Mouse (Mus musculus) intestine, embryonic 15.5 days (tissue): ENCODE data around the gene Fig4. TPM values are rescaled to one million over a fixed set of nuclear protein-coding genes. Genes with fewer than 3 reads are reported as not detected.

Experiments
- ATAC-seq: fragments of 200-750 bp; cut with Nextera tagmentation; 2 replicates; pipeline ENCODE4 v1.8.0; 2017; ENCODE audit warnings: moderate TSS enrichment, moderate library complexity
- H3K27ac ChIP-seq: fragments of 300-500 bp; sonication (generic); 2 replicates; pipeline ENCODE4 v1.5.1; 2015; ENCODE audit warnings: mild to moderate bottlenecking, inconsistent platforms
- H3K27me3 ChIP-seq: fragments of 300-500 bp; sonication (generic); replicated peaks from 2 replicates; pipeline ENCODE4 v1.6.1; 2015; ENCODE audit warnings: inconsistent platforms
- H3K36me3 ChIP-seq: fragments of 300-500 bp; sonication (generic); 2 replicates; pipeline ENCODE4 v1.6.1; 2015; ENCODE audit warnings: inconsistent platforms
- H3K4me1 ChIP-seq: fragments of 300-500 bp; sonication (generic); replicated peaks from 2 replicates; pipeline ENCODE4 v1.6.1; 2015; ENCODE audit warnings: inconsistent platforms
- H3K4me2 ChIP-seq: fragments of 300-500 bp; sonication (generic); replicated peaks from 2 replicates; pipeline ENCODE4 v1.6.1; 2015; ENCODE audit warnings: mild to moderate bottlenecking, inconsistent platforms
- H3K4me3 ChIP-seq: fragments of 300-500 bp; sonication (generic); replicated peaks from 2 replicates; pipeline ENCODE4 v1.5.1; 2015; ENCODE audit warnings: inconsistent platforms
- H3K9ac ChIP-seq: fragments of 300-500 bp; sonication (generic); 2 replicates; pipeline ENCODE4 v1.6.1; 2015; ENCODE audit warnings: inconsistent platforms
- H3K9me3 ChIP-seq: fragments of 300-500 bp; sonication (generic); 2 replicates; pipeline ENCODE4 v1.6.1; 2016; ENCODE audit warnings: inconsistent platforms
- WGBS: fragments of 180-500 bp; shearing (Covaris S2); methylation state at CpG from one replicate; pipeline ENCODE4 v1.1.7; 2015; 5-methylcytosine and 5-hydroxymethylcytosine counted together
- polyA plus RNA-seq: library from polyadenylated mRNA; unstranded; fragments of >200 nt; fragmentation: Nextera tagmentation; extraction: Ambion mirVana; gene quantifications from 2 replicates; pipeline ENCODE4 v1.2.1, GENCODE M21; 2015

Fig4 gene
- polyA plus RNA-seq, 1 experiment from 2014 or later: 20.2 TPM

- Histone ChIP-seq H3K4me1 (peaks cover 9% of the 10 kb centered on the region), H3K27me3 (no peaks in the 10 kb centered on the region), H3K36me3 (no peaks in the 10 kb centered on the region), H3K9me3 (no peaks in the 10 kb centered on the region), H3K27ac (no peak overlapping the region), H3K9ac (no peak overlapping the region), H3K4me2 (peak overlapping the region; percentile 31; the same call in 1 of the 2 replicates), H3K4me3 (no peak overlapping the region)
- peak; percentile 86 for ATAC-seq
- WGBS: 36% methylated on average over 16 of the region's 16 CpGs
These were observed 14.2 kb downstream of the Fig4 start for GRCm38 (mm10) chr10:41288771-41289415.

- Histone ChIP-seq H3K4me1 (peaks cover 5% of the 10 kb centered on the region), H3K9me3 (no peaks in the 10 kb centered on the region), H3K9ac (no peak overlapping the region), H3K4me2 (no peak overlapping the region), H3K27me3 (no peaks in the 10 kb centered on the region), H3K36me3 (no peaks in the 10 kb centered on the region), H3K27ac (no peak overlapping the region), H3K4me3 (no peak overlapping the region)
- WGBS: 31% methylated on average over 1 of the region's 1 CpGs
- ATAC-seq: no peak
These were observed 15.0 kb downstream of the Fig4 start for GRCm38 (mm10) chr10:41288074-41288473.

GRCm38 (mm10) chr10:41287618-41288017 lies 15.4 kb downstream of the Fig4 start:
- H3K9me3 ChIP-seq: no peaks in the 10 kb centered on the region
- 67% methylated on average over 3 of the region's 3 CpGs for WGBS
- ATAC-seq: no peak

GRCm38 (mm10) chr10:41282086-41282485 lies 21.0 kb downstream of the Fig4 start:
- H3K4me1 ChIP-seq: 0 out of 2 replicates have a peak, but pooled peaks cover 2% of the 10 kb centered on the region
- no peak overlapping the region for H3K27ac ChIP-seq
- H3K4me3 ChIP-seq: no peak overlapping the region
- no peak overlapping the region for H3K4me2 ChIP-seq
- no peak for ATAC-seq
- no peak overlapping the region for H3K9ac ChIP-seq
- no peaks in the 10 kb centered on the region for H3K36me3 ChIP-seq
- no peaks in the 10 kb centered on the region for H3K9me3 ChIP-seq
- 67% methylated on average over 2 of the region's 2 CpGs for WGBS
- H3K27me3 ChIP-seq: no peaks in the 10 kb centered on the region

More at GRCm38 (mm10) chr10:41287618-41288017, 15.4 kb downstream of the Fig4 start:
- 0 out of 2 replicates have a peak, but pooled peaks cover 3% of the 10 kb centered on the region for H3K4me1 ChIP-seq
- H3K4me2 ChIP-seq: no peak overlapping the region
- H3K4me3 ChIP-seq: no peak overlapping the region
- no peaks in the 10 kb centered on the region for H3K36me3 ChIP-seq
- H3K27ac ChIP-seq: no peak overlapping the region
- no peak overlapping the region for H3K9ac ChIP-seq
- no peaks in the 10 kb centered on the region for H3K27me3 ChIP-seq

- no peaks in the 10 kb centered on the region for H3K27me3 ChIP-seq
- WGBS: 84% methylated on average over 2 of the region's 2 CpGs
- no peak for ATAC-seq
- H3K36me3 ChIP-seq: no peaks in the 10 kb centered on the region
- H3K4me1 ChIP-seq: 0 out of 2 replicates have a peak, but pooled peaks cover 2% of the 10 kb centered on the region
- no peak overlapping the region for H3K4me3 ChIP-seq
- H3K4me2 ChIP-seq: no peak overlapping the region
- H3K27ac ChIP-seq: no peak overlapping the region
- no peak overlapping the region for H3K9ac ChIP-seq
- no peaks in the 10 kb centered on the region for H3K9me3 ChIP-seq
These were observed 22.3 kb downstream of the Fig4 start for GRCm38 (mm10) chr10:41280796-41281195.

GRCm38 (mm10) chr10:41280177-41280576 lies 22.9 kb downstream of the Fig4 start:
- Histone ChIP-seq H3K36me3 (no peaks in the 10 kb centered on the region), H3K9ac (no peak overlapping the region), H3K27ac (no peak overlapping the region), H3K9me3 (no peaks in the 10 kb centered on the region), H3K4me2 (no peak overlapping the region), H3K4me3 (no peak overlapping the region), H3K4me1 (0 out of 2 replicates have a peak, but pooled peaks cover 2% of the 10 kb centered on the region), H3K27me3 (no peaks in the 10 kb centered on the region)
- no peak for ATAC-seq
- WGBS: 74% methylated on average over 6 of the region's 6 CpGs

- no peak for ATAC-seq
- no peak overlapping the region for H3K9ac ChIP-seq
- 0 out of 2 replicates have a peak, but pooled peaks cover 2% of the 10 kb centered on the region for H3K4me1 ChIP-seq
- no peaks in the 10 kb centered on the region for H3K9me3 ChIP-seq
- 62% methylated on average over 1 of the region's 1 CpGs for WGBS
- H3K4me3 ChIP-seq: no peak overlapping the region
- H3K4me2 ChIP-seq: no peak overlapping the region
- 0 out of 2 replicates have a peak overlapping the region, but pooled peaks have one; percentile 15 for H3K27ac ChIP-seq
- no peaks in the 10 kb centered on the region for H3K27me3 ChIP-seq
- no peaks in the 10 kb centered on the region for H3K36me3 ChIP-seq
These were observed 24.3 kb downstream of the Fig4 start for GRCm38 (mm10) chr10:41278808-41279207.

GRCm38 (mm10) chr10:41274871-41275270 lies 28.2 kb downstream of the Fig4 start:
- H3K4me2 ChIP-seq: no peak overlapping the region
- H3K9me3 ChIP-seq: no peaks in the 10 kb centered on the region
- WGBS: 100% methylated on average over 1 of the region's 1 CpGs
- H3K27ac ChIP-seq: no peak overlapping the region
- no peak overlapping the region for H3K9ac ChIP-seq
- no peaks in the 10 kb centered on the region for H3K36me3 ChIP-seq
- no peak for ATAC-seq
- no peaks in the 10 kb centered on the region for H3K27me3 ChIP-seq
- H3K4me1 ChIP-seq: 0 out of 2 replicates have a peak, but pooled peaks cover 2% of the 10 kb centered on the region
- H3K4me3 ChIP-seq: no peak overlapping the region

- Histone ChIP-seq H3K4me1 (no peaks in the 10 kb centered on the region), H3K27ac (no peak overlapping the region), H3K9me3 (no peaks in the 10 kb centered on the region), H3K9ac (no peak overlapping the region), H3K36me3 (0 out of 2 replicates have a peak, but pooled peaks cover 2% of the 10 kb centered on the region), H3K4me2 (no peak overlapping the region), H3K27me3 (no peaks in the 10 kb centered on the region), H3K4me3 (no peak overlapping the region)
- no peak for ATAC-seq
- whole genome bisulfite sequencing: 54% methylated on average over 7 of the region's 7 CpGs
These were observed 31.2 kb downstream of the Fig4 start for GRCm38 (mm10) chr10:41271860-41272259.

- Histone ChIP-seq H3K27me3 (no peaks in the 10 kb centered on the region), H3K9ac (no peak overlapping the region), H3K4me2 (no peak overlapping the region), H3K4me1 (peaks cover 4% of the 10 kb centered on the region), H3K9me3 (no peaks in the 10 kb centered on the region), H3K36me3 (no peaks in the 10 kb centered on the region), H3K4me3 (no peak overlapping the region), H3K27ac (no peak overlapping the region)
- no peak for ATAC-seq
These were observed 41.2 kb downstream of the Fig4 start for GRCm38 (mm10) chr10:41261889-41262288.

- no peaks in the 10 kb centered on the region for H3K9me3 ChIP-seq
- H3K4me2 ChIP-seq: no peak overlapping the region
- H3K27ac ChIP-seq: no peak overlapping the region
- H3K4me1 ChIP-seq: peaks cover 4% of the 10 kb centered on the region
- WGBS: 33% methylated on average over 1 of the region's 1 CpGs
- H3K27me3 ChIP-seq: no peaks in the 10 kb centered on the region
- H3K9ac ChIP-seq: no peak overlapping the region
- H3K4me3 ChIP-seq: no peak overlapping the region
- H3K36me3 ChIP-seq: no peaks in the 10 kb centered on the region
- ATAC-seq: no peak
These were observed 41.8 kb downstream of the Fig4 start for GRCm38 (mm10) chr10:41261218-41261617.

- Histone ChIP-seq H3K27me3 (no peaks in the 10 kb centered on the region), H3K36me3 (no peaks in the 10 kb centered on the region), H3K4me1 (peaks cover 4% of the 10 kb centered on the region), H3K27ac (no peak overlapping the region), H3K9ac (no peak overlapping the region), H3K4me3 (no peak overlapping the region), H3K9me3 (no peaks in the 10 kb centered on the region), H3K4me2 (no peak overlapping the region)
- ATAC-seq: peak; percentile 65
- 35% methylated on average over 8 of the region's 8 CpGs for WGBS
These were observed 42.6 kb downstream of the Fig4 start for GRCm38 (mm10) chr10:41260243-41261006.
